Mouse (Mus musculus) natural killer cell, adult 2 months (primary cell): ENCODE data around the gene Heatr4.
"Not testable (repeated sequence)": the region's sequence is repeated elsewhere in the genome, so short reads cannot be mapped to it uniquely, and the experiment has no call there.

Experiments
- DNase-seq, 2 experiments: peaks; one replicate each; pipeline ENCODE4 v3.0.0; 2022; ENCODE audit warnings: low spot score in 2 of 2

The Heatr4 gene

DNA sequence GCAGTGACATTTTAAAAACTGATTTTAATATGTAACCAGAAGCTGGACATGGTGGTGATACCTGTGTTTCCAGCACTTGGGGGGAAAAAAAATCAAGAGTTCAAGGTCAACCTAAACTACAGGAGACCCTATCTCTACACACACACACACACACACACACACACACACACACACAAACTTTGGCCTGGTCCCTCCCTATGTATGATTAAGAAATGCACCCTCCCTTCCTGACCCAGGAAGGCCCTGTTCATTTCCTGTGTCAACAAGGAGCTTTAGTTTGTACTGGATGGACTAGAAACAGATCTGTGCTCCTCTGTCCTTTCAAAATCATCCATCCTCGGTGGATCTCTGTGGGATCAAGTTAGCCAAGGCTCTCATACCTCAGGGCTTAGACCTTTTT is 46.1 kb downstream of the Heatr4 start:
- not testable (repeated sequence) for DNase-seq

DNA sequence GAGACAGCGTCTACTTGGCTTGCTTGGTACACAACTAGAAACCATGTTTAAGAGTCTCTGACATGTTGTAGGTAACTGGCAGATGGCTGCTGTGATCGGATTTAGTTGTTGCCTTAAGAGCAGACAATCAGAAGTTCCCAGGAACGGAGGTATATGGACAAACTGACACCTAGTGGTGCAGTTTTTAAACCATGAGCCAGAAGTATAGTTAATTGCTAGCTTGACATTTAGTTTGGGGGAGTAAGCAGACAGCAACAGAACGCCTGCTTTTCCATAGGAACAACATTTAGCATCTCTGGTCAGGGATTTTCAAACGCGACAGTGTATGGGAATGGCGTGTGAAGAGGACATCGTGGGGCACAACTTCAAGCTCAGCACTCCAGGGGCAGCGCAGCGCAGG is 47.1 kb downstream of the Heatr4 start:
- no peak for DNase-seq

DNA sequence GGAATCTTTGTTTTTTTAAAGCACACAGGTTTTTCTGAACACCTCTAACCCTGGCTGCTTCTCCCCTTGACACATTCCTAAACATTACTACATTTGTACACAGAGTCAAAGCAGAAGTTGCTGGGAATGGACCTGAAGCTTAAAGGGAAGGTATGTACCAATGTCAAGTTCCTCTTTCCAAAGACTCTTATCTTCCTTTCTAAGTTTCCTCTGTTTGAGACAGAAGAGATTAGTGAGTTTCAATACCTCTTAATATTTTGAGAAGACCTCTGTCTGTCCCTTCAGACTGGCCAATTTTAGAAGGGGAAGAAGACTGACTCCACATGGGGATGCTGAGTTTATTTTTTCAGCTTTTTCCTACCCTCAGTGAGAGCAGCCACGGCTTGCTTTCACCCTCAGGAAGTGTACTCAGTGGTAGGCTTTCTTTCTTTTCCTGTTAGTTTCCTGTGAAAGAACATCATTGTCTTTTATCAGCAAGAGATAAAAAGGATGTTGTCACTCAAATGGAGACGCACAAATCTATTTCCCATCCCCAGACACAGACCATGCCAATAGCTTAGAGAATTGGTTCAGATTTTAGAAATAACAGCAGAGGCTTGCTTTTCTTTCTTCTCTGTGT is 55.4 kb downstream of the Heatr4 start:
- DNase-seq, result no peak

DNA sequence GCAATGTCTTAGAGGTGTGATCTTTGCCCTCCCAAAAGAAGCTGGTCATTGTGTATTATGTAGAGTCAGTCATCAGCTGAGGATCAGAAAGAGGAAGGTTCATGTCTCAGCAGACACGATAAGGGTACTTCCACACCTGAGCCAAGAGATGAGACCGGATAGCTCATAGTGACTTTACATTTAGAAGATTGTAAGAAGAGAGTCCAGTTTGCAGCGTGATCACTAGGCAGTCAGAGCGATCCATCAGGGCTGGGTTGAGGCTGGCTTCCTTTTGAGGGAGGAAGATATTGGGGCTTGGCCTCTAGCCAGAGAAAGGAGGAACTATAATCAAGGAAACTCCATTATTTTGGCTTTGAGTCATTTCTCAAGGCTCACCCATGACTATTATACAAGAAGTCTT is 56.9 kb downstream of the Heatr4 start:
- no peak for DNase-seq

DNA sequence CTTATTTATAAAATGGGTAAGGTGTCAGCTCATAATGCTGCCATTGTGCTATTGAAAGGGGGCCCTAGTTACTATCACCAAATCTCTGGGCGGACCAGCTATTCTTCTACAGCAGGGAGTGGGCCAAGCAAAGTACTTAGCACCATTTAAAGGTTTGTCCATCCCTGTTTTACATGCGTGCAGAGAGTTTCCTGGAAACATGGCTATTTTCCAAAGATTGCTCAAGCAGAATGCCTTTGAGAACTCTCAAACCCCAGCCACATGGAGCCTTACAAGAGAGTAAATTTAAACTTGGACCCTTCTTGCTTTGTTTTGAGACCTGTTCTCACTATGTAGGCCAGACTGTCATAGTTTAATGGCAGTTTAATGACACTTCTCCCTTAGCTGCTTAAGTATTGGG is 58.6 kb downstream of the Heatr4 start:
- no peak for DNase-seq

DNA sequence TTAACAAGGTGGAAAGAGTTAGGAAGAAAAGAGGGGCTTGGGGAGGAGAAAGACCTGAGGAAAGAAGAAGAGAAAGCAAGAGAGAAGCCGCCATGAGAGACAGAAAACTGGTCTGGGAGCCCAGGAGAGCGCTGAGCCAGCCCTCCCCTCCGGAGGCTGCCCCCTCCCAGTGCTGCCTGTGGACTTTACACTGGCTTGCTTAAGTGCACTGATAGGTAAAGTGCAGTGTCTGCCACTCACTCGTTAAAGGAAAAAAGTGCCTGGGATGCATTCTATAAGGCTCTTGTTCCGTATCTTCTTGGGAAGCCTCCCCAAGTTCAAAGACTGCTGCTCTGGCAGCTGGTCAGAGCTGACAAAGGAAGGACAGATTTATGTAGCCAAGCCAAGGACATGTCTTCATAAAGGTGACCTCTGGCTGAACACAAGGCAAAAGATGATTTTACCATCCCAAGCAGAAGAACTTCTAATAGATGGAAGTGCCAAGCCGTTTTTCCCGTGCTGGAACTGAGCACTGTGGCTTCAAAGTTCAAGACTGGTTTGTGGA is 59.4 kb downstream of the Heatr4 start:
- DNase-seq, result no peak

DNA sequence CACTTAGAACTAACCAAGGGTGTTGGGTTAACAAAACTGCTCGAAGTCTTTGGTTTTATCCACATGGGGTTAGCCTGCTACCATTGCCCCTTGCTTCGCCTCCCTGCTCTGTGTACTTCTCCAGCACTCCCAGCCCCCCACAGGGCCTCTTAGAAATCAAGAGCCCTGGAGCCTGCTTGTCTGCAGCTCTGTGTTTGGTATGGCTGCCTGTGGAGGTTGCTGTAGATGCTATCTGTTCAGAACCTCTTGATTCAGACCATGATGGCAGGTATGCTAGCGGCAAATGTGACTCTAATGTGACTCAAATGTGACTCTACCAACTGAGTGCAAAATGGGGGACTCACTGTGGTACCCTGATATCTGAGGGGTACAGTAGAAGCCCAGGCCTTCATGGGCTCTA is 60.3 kb downstream of the Heatr4 start:
- DNase-seq, result no peak

DNA sequence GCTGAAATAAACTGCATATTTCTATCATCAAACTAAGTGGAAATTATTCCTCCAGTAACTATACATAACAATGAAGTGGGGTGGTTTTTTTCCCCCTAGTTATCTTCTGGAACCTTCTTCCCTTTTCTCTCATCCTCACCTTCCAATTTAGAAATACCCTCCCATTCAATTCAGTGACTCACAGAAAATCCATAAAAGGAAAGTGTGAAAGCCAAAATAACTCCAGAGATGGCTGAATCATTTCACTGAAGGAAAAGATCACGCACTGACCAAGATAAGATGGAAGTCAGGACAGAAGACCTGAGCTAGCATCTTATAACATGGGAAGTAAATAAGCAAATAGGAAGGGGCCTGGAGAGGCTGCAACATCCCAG is 61.2 kb downstream of the Heatr4 start:
- no peak for DNase-seq

DNA sequence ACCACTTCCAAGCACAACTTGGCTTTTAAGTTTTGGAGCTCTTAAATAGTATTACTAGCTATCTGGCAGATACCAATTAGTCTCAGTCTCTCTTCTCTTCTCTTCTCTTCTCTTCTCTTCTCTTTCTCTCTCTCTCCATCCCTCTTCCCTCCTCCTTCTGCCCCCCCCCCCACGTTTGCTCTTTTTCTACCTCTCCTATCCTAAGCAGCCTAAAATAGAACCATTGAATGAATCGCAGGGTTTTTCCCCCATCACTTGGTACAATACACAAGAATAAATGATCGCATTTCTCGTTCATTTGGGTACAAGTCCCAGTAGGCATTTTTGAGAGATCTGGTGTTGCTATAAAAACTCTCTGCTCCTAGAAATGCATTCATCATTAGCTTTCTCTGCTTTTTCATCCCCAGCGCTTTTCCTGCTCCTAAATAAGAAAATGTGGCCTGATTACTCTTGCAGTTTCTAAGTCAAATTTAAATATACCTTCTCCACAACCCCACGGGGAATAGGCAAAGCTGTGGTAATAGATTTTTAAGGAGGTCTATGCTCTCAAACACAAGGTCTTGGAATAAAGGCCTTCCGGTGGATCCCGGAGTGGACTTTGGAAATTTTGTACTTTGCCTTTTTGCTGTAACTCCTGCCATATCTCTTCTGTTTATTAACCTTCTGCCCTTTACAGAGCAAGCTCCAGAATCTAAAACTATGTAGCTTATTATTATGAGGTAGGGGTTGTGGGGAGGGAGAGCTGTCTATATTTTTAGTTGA is 61.7 kb downstream of the Heatr4 start:
- no peak for DNase-seq

DNA sequence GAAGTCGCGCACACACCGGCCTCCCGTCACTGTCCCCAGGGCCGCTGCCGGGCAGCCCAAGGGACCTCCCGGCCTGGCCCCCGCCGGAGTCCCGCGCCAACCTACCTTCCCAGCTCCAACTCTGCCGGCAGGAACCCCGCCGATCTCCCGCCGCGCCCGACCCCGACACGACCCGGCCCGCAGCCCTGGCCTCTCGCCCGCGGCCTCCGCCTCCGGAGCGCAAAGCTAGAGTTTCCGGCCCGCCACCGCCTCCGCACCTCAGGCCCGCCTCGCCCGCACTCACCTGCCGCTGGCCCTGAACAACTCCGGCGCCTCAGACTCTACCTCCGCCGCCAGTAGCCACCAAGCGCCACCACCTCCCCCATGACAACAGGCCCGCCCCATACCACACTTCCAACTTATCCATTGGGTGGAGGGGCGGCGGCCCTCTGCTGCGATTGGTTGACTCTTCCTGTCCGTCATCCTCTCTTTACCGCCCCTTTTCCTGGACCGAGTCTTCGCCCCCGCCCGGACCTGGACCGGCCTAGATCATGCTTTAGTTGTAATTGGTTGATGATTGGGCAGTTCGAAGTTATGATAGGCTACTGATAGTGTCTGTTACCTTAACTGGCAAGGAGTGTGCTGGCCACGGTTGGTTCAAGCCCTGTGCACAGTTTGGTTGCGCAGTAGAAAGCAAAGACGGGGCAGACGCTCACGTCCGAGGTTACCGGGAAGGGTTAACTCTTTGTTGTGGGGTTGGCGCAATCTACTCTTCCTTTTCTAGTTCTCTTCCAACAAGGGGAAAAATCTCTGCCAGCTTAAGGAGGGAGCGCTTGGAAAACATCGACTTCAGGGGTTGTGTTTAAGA is 62.9 kb downstream of the Heatr4 start, which contains the start of gene Numb:
Numb (minus strand) TSS at position 400 of the 847 bp plus-strand sequence.
- DNase-seq, result peak; percentile 99

DNA sequence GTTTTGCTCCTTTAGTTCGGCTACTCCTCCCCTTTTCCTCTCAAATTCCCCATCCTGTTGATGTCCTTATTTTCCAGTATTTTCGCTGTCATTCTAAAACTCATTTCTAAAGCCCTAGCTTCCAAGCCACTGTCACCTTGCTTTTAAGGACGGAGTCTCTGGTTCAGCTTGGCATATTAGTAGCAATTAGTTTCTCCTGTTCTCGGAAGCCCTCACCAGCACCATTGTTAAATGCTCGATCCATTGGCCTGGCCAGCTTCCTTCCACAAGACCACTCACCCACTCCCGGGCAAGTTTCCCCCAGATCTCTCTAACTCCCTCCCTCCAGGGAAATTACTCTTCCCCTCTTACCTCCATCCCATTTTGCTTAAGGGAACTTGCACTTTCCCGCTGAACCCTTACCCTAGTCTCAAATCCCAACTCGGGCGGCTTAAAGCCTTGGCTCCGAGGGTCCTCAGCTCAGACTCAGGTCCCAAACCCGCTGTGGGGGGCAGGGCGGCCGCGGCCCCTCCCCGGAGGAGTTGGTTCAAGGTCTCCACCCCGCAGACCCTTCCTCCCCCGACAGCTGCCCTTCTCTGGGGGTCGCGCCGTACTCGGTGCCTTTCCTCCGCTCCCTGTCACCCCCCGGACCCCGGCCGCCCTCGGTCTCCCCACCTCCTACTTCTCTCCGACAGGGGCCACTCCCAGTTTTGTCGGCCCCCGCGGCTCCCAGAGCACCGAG is 63.8 kb downstream of the Heatr4 start:
- DNase-seq, result no peak

DNA sequence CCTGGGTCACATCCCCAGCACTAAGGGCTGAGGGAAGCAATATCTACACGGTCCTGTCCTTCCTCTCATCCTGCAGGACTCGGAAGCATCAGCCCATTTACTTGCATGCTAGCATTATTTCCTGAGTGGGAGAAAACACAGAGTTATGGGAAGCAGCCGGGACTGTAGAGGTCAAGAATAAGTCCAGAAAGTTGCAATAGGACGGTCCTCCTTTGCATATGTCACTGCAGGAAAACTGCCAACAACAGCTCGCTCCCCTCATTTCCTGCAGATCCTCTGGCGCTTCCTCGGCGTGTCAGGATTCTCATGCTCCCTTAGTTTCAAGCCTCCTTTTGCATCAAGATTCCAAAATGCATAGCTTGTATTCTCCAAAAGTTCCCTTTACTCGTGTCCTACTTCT is 67.8 kb downstream of the Heatr4 start:
- no peak for DNase-seq

DNA sequence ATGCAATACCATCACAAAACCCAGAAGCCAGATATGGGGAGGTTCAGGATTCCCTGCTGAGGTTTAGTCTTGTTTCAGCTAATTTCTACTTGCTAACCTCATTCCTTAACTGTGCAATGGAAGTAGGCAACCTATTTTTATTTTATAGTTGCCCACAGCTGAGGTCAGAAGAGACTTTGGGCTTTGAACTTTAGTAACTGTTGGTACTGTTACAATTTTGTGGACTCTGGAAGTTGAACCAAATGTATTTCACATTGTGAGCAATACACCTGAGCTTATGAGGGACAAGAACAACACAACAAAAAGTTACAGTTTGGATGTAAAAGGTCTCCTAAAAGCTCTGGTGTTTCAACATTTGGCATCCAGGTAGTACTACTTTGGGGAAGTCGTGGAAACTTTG is 69.9 kb downstream of the Heatr4 start:
- DNase-seq, result no peak

DNA sequence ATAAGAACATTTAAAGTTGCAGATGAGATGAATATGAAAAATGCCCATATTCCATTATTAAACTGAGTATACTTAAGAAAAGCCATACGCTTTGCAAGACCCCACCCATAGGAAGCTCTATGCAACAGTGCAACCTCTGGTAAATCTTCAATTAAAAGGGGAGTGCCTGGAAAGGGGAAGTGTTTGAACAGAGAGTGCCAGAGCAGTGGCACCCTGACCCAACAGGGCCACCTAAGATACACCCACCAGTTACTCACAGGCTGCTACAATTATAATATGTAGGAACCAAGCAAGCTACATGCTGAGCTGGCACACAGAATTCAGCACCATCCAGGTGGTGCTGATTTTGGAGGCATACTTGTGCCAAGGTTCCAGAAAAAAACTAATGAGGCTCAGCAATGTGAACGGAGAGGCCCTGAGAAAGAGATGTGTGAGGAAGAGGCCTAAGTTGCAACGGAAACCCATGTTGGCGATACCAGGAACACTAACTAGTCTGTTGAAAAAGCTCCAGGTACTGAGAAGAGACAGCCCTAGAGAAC is 70.4 kb downstream of the Heatr4 start:
- DNase-seq, result no peak

DNA sequence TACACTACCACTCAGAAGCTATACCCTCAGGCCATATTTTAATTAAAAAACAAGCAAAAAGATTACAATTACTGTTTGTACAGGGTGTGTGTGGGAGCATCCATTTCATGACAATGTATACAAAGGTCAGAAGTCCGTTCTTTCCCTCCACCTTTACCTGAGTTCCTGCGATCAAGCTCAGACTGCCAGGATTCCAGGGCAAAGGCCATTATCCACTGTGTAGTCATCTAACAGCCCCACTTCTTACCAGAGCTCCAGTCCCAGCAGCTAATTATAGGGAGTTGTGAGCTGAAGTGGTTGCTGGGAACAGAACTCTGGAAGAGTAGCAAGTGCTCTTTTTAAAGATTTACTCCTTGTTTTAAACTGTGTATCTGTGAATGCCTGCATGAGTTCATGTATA is 74.2 kb downstream of the Heatr4 start:
- no peak for DNase-seq
